Mouse (Mus musculus): ENCODE results near the gene Fbxo39.

The Fbxo39 gene

GRCm38 (mm10) chr11:72363523-72364240 lies 49.4 kb downstream of the Fbxo39 start:
- DNase-seq, result no peak

- no peak for DNase-seq
These were observed 50.3 kb downstream of the Fbxo39 start for GRCm38 (mm10) chr11:72364526-72364925.

DNA sequence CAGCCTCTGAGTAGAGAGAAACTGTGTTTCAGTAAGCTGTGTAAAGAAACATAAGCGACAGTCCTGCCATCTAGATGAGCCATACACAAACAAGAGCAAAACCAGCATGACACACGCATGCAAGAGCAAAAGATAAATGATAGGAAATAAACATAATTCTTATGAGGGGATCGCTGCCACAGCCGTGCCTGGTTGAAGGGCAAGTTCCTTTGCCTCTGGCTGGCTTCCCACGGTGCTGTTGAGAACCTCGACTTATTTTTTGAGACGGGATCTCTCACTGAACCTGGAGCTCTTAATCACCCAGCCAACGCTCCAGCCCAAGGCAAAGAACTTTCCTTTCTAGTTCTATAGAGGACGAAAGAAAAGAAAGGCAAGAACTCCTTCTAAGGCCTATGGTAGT lies 51.9 kb downstream of the Fbxo39 start:
- DNase-seq, result no peak

GRCm38 (mm10) chr11:72367934-72368674 lies 53.9 kb downstream of the Fbxo39 start:
- DNase-seq, result no peak

Measured in cerebellum, adult 18-20 months (tissue).